Comparison of ENCODE assay signal across 18 mouse cellular contexts in genomic region chr11:81133950-81134349, GRCm38 (mm10).
"Had no signal": no experiment of that assay in that cellular context is flagged by ENCODE, and none has a peak within 500 bp of the region (broad histone marks: within the 10 kb centered on the region; RNA-seq: fewer than 3 reads in every experiment).

No protein-coding gene starts in this region.

- H3K4me3 ChIP-seq: layer of hippocampus, adult 2 months; limb, embryonic 10.5 days; limb, embryonic 13.5 days; liver, embryonic 12.5 days; liver, embryonic 15.5 days; lung, embryonic 15.5 days; megakaryocyte, embryonic 14.5 days; midbrain, embryonic 15.5 days had no signal

- H3K9ac ChIP-seq: limb, embryonic 13.5 days; liver, embryonic 12.5 days; liver, embryonic 15.5 days; lung, embryonic 15.5 days; midbrain, embryonic 15.5 days had no signal

- H3K27me3 ChIP-seq: limb, embryonic 13.5 days; liver, embryonic 12.5 days; liver, embryonic 15.5 days; lung, embryonic 15.5 days; megakaryocyte, embryonic 14.5 days; midbrain, embryonic 15.5 days had no signal

- ATAC-seq: liver, embryonic 12.5 days; midbrain, embryonic 15.5 days had no signal

- H3K4me1 ChIP-seq: limb, embryonic 10.5 days; limb, embryonic 13.5 days; liver, embryonic 12.5 days; liver, embryonic 15.5 days; lung, embryonic 15.5 days; megakaryocyte, embryonic 14.5 days had no signal

- DNase-seq: kidney, adult 9 months; kidney, postnatal 14 days; layer of hippocampus, adult 9-11 months; liver; lung, adult 18-20 months; lung, postnatal 10 days; lung, postnatal 36 days; thymus, adult 18-20 months; thymus, postnatal 36 days had no signal

- H3K9me3 ChIP-seq: limb, embryonic 10.5 days; limb, embryonic 13.5 days; liver, embryonic 12.5 days; liver, embryonic 15.5 days; lung, embryonic 15.5 days; midbrain, embryonic 15.5 days had no signal

- H3K4me2 ChIP-seq: limb, embryonic 13.5 days; liver, embryonic 12.5 days; liver, embryonic 15.5 days; lung, embryonic 15.5 days; midbrain, embryonic 11.5 days; midbrain, embryonic 15.5 days had no signal

- H3K36me3 ChIP-seq: limb, embryonic 10.5 days; limb, embryonic 13.5 days; liver, embryonic 12.5 days; liver, embryonic 15.5 days; lung, embryonic 15.5 days; midbrain, embryonic 15.5 days had no signal

- H3K27ac ChIP-seq: limb, embryonic 10.5 days; limb, embryonic 13.5 days; liver, embryonic 12.5 days; liver, embryonic 15.5 days; lung, embryonic 15.5 days; midbrain, embryonic 15.5 days had no signal
